Mouse (Mus musculus) stomach, postnatal 0 days (tissue): ENCODE data around the gene Sox9. TPM values are rescaled to one million over a fixed set of nuclear protein-coding genes. Genes with fewer than 3 reads are reported as not detected.

Experiments used
- ATAC-seq: fragments of 200-750 bp; cut with Nextera tagmentation; 2 replicates; pipeline ENCODE4 v1.8.0; 2017; ENCODE audit not compliant: low FRiP score, low TSS enrichment
- DNase-seq: peaks from one replicate; pipeline ENCODE4 v3.0.0-alpha.2; 2016; ENCODE audit warnings: low spot score
- H3K27ac ChIP-seq: fragments of 300-500 bp; sonication (generic); replicated peaks from 2 replicates; pipeline ENCODE4 v1.5.1; 2014; ENCODE audit warnings: mild to moderate bottlenecking, control low read depth
- H3K27me3 ChIP-seq: fragments of 300-500 bp; sonication (generic); 2 replicates; pipeline ENCODE4 v1.6.1; 2014; ENCODE audit warnings: low read length; ENCODE audit not compliant: control insufficient read depth, insufficient read depth
- H3K36me3 ChIP-seq: fragments of 300-500 bp; sonication (generic); 2 replicates; pipeline ENCODE4 v1.6.1; 2014; ENCODE audit warnings: low read length, mixed read lengths; ENCODE audit not compliant: control insufficient read depth, insufficient read depth
- H3K4me1 ChIP-seq: fragments of 300-500 bp; sonication (generic); replicated peaks from 2 replicates; pipeline ENCODE4 v1.6.1; 2014; ENCODE audit warnings: antibody characterized with exemption; ENCODE audit not compliant: control insufficient read depth, insufficient read depth
- H3K4me2 ChIP-seq: fragments of 300-500 bp; sonication (generic); replicated peaks from 2 replicates; pipeline ENCODE4 v1.6.1; 2014; ENCODE audit warnings: low read depth, mild to moderate bottlenecking, control low read depth, moderate library complexity
- H3K4me3 ChIP-seq: fragments of 300-500 bp; sonication (generic); 2 replicates; pipeline ENCODE4 v1.5.1; 2014; ENCODE audit warnings: low read depth, low read length, control low read depth
- H3K9ac ChIP-seq: fragments of 300-500 bp; sonication (generic); 2 replicates; pipeline ENCODE4 v1.6.1; 2014; ENCODE audit warnings: mild to moderate bottlenecking, low read length, control low read depth, mixed read lengths
- H3K9me3 ChIP-seq: fragments of 300-500 bp; sonication (generic); 2 replicates; pipeline ENCODE4 v1.6.1; 2016; ENCODE audit warnings: low read length; ENCODE audit not compliant: control insufficient read depth
- CTCF ChIP-seq: IDR thresholded peaks from 2 replicates; pipeline ENCODE4 v1.5.1; 2016; ENCODE audit warnings: antibody characterized with exemption, low read depth, mild to moderate bottlenecking, moderate library complexity
- EP300 ChIP-seq: optimal IDR thresholded peaks from 2 replicates; pipeline ENCODE3; 2016; ENCODE audit warnings: antibody characterized with exemption
- WGBS: fragments of 180-500 bp; shearing (Covaris S2); extraction: QIAGEN DNeasy Blood & Tissue Kit; methylation state at CpG from one replicate; pipeline ENCODE4 v1.1.7; 2014; 5-methylcytosine and 5-hydroxymethylcytosine counted together
- polyA plus RNA-seq: library from polyadenylated mRNA; unstranded; fragments of >200 nt; fragmentation: Nextera tagmentation; extraction: Ambion mirVana; gene quantifications from 2 replicates; pipeline ENCODE4 v1.2.1, GENCODE M21; 2015

Sox9 gene
- polyA plus RNA-seq, 1 experiment from 2014 or later: 27.0 TPM

- Histone ChIP-seq H3K4me2 (no peak overlapping the region), H3K4me3 (no peak overlapping the region), H3K27ac (no peak overlapping the region), H3K4me1 (no peaks in the 10 kb centered on the region), H3K9ac (no peak overlapping the region), H3K27me3 (no peaks in the 10 kb centered on the region), H3K36me3 (no peaks in the 10 kb centered on the region), H3K9me3 (no peaks in the 10 kb centered on the region)
- DNase-seq (no peak), ATAC-seq (peak; percentile 54; the same call in 1 of the 2 replicates)
- no peak for TF ChIP-seq CTCF
- no peak for TF ChIP-seq EP300
- 39% methylated on average over 7 of the region's 7 CpGs for WGBS
Observed at GRCm38 (mm10) chr11:112818651-112819270, 36.7 kb downstream of the Sox9 start.

GRCm38 (mm10) chr11:112821536-112821935 lies 39.5 kb downstream of the Sox9 start:
- H3K4me3 ChIP-seq: no peak overlapping the region
- no peaks in the 10 kb centered on the region for H3K36me3 ChIP-seq
- 59% methylated on average over 2 of the region's 2 CpGs for WGBS
- DNase-seq: no peak
- H3K4me1 ChIP-seq: no peaks in the 10 kb centered on the region
- TF ChIP-seq CTCF (no peak), EP300 (no peak)
- ATAC-seq: no peak
- H3K9ac ChIP-seq: no peak overlapping the region
- no peak overlapping the region for H3K4me2 ChIP-seq
- H3K27me3 ChIP-seq: no peaks in the 10 kb centered on the region
- H3K27ac ChIP-seq: no peak overlapping the region
- no peaks in the 10 kb centered on the region for H3K9me3 ChIP-seq

GRCm38 (mm10) chr11:112824146-112824545 lies 42.1 kb downstream of the Sox9 start:
- no peak for DNase-seq
- TF ChIP-seq CTCF: no peak
- no peak for TF ChIP-seq EP300
- Histone ChIP-seq H3K9me3 (no peaks in the 10 kb centered on the region), H3K4me3 (no peak overlapping the region), H3K36me3 (no peaks in the 10 kb centered on the region), H3K4me1 (no peaks in the 10 kb centered on the region), H3K27me3 (no peaks in the 10 kb centered on the region), H3K9ac (no peak overlapping the region), H3K27ac (no peak overlapping the region), H3K4me2 (no peak overlapping the region)
- ATAC-seq: no peak
- 56% methylated on average over 3 of the region's 3 CpGs for WGBS

- Histone ChIP-seq H3K4me1 (no peaks in the 10 kb centered on the region), H3K4me3 (no peak overlapping the region), H3K36me3 (no peaks in the 10 kb centered on the region), H3K9me3 (no peaks in the 10 kb centered on the region), H3K27ac (no peak overlapping the region), H3K9ac (no peak overlapping the region), H3K27me3 (no peaks in the 10 kb centered on the region), H3K4me2 (no peak overlapping the region)
- no peak for ATAC-seq
- no peak for DNase-seq
- 80% methylated on average over 6 of the region's 6 CpGs for WGBS
- no peak for TF ChIP-seq EP300
- no peak for TF ChIP-seq CTCF
Observed at GRCm38 (mm10) chr11:112826193-112827043, 44.4 kb downstream of the Sox9 start.

DNA sequence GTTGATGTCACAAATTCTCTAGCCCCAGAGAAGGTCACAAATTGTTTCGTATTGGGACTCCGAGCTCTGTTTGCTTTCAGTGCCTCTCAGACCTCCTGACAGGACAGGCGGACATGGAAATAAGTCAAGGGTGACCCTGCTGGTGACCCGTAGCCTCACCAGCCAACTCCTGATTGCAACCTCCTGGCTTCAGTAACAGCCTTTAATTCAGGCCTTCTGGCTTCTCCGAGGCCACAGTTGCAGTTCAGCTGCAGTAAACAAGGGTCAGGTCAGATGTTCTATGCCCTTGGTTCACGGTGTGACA lies 45.0 kb downstream of the Sox9 start:
- ATAC-seq (no peak), DNase-seq (no peak)
- 53% methylated on average over 6 of the region's 6 CpGs for WGBS

More for the DNA sequence above, 45.0 kb downstream of the Sox9 start:
- Histone ChIP-seq H3K27me3 (no peaks in the 10 kb centered on the region), H3K4me1 (no peaks in the 10 kb centered on the region), H3K9ac (no peak overlapping the region), H3K9me3 (no peaks in the 10 kb centered on the region), H3K36me3 (no peaks in the 10 kb centered on the region), H3K27ac (no peak overlapping the region), H3K4me3 (no peak overlapping the region), H3K4me2 (no peak overlapping the region)
- TF ChIP-seq CTCF (no peak), EP300 (no peak)
